Mouse (Mus musculus): ENCODE results near the gene Fgf10. TPM values are rescaled to one million over a fixed set of nuclear protein-coding genes. Genes with fewer than 3 reads are reported as not detected.
A peak's percentile ranks its signal among the peaks of the same experiment; 100 is the strongest.

Fgf10 gene
- total and polyA plus RNA-seq, 3 experiments, result not detected

DNA sequence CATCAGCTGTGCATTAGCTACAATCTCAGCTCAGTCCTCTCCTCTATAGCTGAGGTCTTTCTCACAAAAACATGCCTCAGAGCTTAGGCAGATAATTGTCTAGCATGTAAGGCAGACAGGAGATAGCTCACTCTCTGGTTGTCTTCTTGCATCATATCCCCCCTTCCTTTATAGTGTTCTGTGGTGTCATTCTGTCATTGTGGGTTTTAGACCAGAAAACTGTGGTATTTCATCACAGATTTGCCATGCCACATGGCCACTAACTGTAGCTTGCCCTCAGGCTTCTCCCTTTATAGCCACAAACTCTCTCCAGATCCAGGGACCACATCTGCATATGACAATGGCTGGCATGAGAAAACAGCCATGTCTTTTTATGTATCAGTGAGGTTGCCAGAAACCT, 34.1 kb downstream of the Fgf10 start:
- Histone ChIP-seq H3K9ac (ENCODE audit: control insufficient read depth, low read depth, low read length, poor library complexity, severe bottlenecking) (no peak overlapping the region), H3K9me3 (replicated peaks; ENCODE audit: insufficient read depth, low read length) (no peaks in the 10 kb centered on the region), H3K4me3 (ENCODE audit: control insufficient read depth in 1 of 2, insufficient read depth in 1 of 2, low read depth in 2 of 2, low read length in 2 of 2) (no peak overlapping the region), H3K36me3 (ENCODE audit: control insufficient read depth in 1 of 2, insufficient read depth in 2 of 2, low read length in 2 of 2) (no peaks in the 10 kb centered on the region), H3K27ac (ENCODE audit: control insufficient read depth, low read depth, low read length) (no peak overlapping the region), H3K4me1 (ENCODE audit: control insufficient read depth in 1 of 2, insufficient read depth in 2 of 2, low read length in 2 of 2) (no peaks in the 10 kb centered on the region), H3K27me3 (ENCODE audit: control insufficient read depth in 1 of 2, insufficient read depth in 2 of 2, low read length in 2 of 2) (no peaks in the 10 kb centered on the region), H3K79me2 (ENCODE audit: control insufficient read depth, insufficient read depth, low read length, poor library complexity) (no peaks in the 10 kb centered on the region)
- TF ChIP-seq CHD2 (IDR thresholded peaks at IDR 0.05; ENCODE audit: low read length) (no peak), NELFE (IDR thresholded peaks at IDR 0.05; ENCODE audit: low read depth, low read length) (no peak), UBTF (IDR thresholded peaks at IDR 0.05; ENCODE audit: borderline replicate concordance, insufficient read depth, low read depth, low read length) (no peak), HCFC1 (IDR thresholded peaks at IDR 0.05; ENCODE audit: low read depth, low read length) (no peak), GABPA (IDR thresholded peaks at IDR 0.05; ENCODE audit: low read depth, low read length) (no peak), TBP (IDR thresholded peaks at IDR 0.05; ENCODE audit: low read depth, low read length) (no peak), E2F4 (IDR thresholded peaks at IDR 0.05; ENCODE audit: borderline replicate concordance, low read depth, low read length) (no peak)
- no peak for DNase-seq (ENCODE audit: low read depth, low spot score)

- Histone ChIP-seq H3K27ac (ENCODE audit: control insufficient read depth, low read depth, low read length) (no peak overlapping the region), H3K9me3 (replicated peaks; ENCODE audit: insufficient read depth, low read length) (no peaks in the 10 kb centered on the region), H3K4me1 (ENCODE audit: control insufficient read depth in 1 of 2, insufficient read depth in 2 of 2, low read length in 2 of 2) (peaks cover 0 to 7% of the 10 kb centered on the region in 2 experiments; a peak in 2 of 4 replicates), H3K9ac (ENCODE audit: control insufficient read depth, low read depth, low read length, poor library complexity, severe bottlenecking) (no peak overlapping the region), H3K36me3 (ENCODE audit: control insufficient read depth in 1 of 2, insufficient read depth in 2 of 2, low read length in 2 of 2) (peaks cover 0 to 5% of the 10 kb centered on the region in 2 experiments; a peak in 2 of 4 replicates), H3K4me3 (ENCODE audit: control insufficient read depth in 1 of 2, insufficient read depth in 1 of 2, low read depth in 2 of 2, low read length in 2 of 2) (no peak overlapping the region), H3K79me2 (ENCODE audit: control insufficient read depth, insufficient read depth, low read length, poor library complexity) (no peaks in the 10 kb centered on the region), H3K27me3 (ENCODE audit: control insufficient read depth in 1 of 2, insufficient read depth in 2 of 2, low read length in 2 of 2) (no peaks in the 10 kb centered on the region)
- DNase-seq (ENCODE audit: low read depth, low spot score), result no peak
- TF ChIP-seq SIN3A (IDR thresholded peaks at IDR 0.05; ENCODE audit: low read length) (no peak), POLR2AphosphoS2 (IDR thresholded peaks at IDR 0.05; ENCODE audit: low read length) (no peak), BHLHE40 (IDR thresholded peaks at IDR 0.05; ENCODE audit: borderline replicate concordance, low read depth, low read length) (no peak), CTCF (IDR thresholded peaks at IDR 0.05 in 2 of 3, conservative IDR thresholded peaks at IDR 0.05 in 1 of 3; ENCODE audit: control insufficient read depth in 1 of 3, insufficient read depth in 1 of 3, low read depth in 2 of 3, low read length in 3 of 3, poor library complexity in 1 of 3, severe bottlenecking in 1 of 3) (no peak), ETS1 (IDR thresholded peaks at IDR 0.05; ENCODE audit: low read depth, low read length) (no peak)
Measured at GRCm38 (mm10) chr13:118705716-118706115, 36.1 kb downstream of the Fgf10 start.

DNA sequence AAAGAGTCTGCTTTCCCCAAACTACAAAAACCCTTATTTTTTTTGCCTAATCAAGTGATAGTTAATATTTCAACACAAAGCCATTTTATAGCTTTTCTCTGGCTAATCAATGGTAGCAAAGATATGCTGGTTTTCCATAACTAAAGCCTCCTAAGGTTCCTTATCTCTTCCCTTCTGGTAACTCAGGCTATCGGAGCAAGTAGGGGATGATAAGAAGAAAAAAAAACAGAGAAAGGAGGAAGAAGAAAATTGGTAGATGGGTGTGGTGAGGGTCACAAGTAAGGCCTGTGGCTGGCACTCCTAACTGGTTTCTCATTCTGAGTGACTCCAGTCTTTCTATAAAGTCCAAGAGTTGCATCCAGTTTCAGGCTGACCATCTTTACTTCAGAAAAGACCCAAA, 40.3 kb downstream of the Fgf10 start:
- Histone ChIP-seq H3K27ac (ENCODE audit: control insufficient read depth, low read depth, low read length) (no peak overlapping the region), H3K4me3 (ENCODE audit: control insufficient read depth in 1 of 2, insufficient read depth in 1 of 2, low read depth in 2 of 2, low read length in 2 of 2) (no peak overlapping the region), H3K36me3 (ENCODE audit: control insufficient read depth in 1 of 2, insufficient read depth in 2 of 2, low read length in 2 of 2) (peaks cover 0 to 5% of the 10 kb centered on the region in 2 experiments; a peak in 2 of 4 replicates), H3K79me2 (ENCODE audit: control insufficient read depth, insufficient read depth, low read length, poor library complexity) (no peaks in the 10 kb centered on the region), H3K4me1 (ENCODE audit: control insufficient read depth in 1 of 2, insufficient read depth in 2 of 2, low read length in 2 of 2) (peaks cover 0 to 7% of the 10 kb centered on the region in 2 experiments; a peak in 2 of 4 replicates), H3K9me3 (replicated peaks; ENCODE audit: insufficient read depth, low read length) (no peaks in the 10 kb centered on the region), H3K27me3 (ENCODE audit: control insufficient read depth in 1 of 2, insufficient read depth in 2 of 2, low read length in 2 of 2) (no peaks in the 10 kb centered on the region), H3K9ac (ENCODE audit: control insufficient read depth, low read depth, low read length, poor library complexity, severe bottlenecking) (no peak overlapping the region)
- DNase-seq (ENCODE audit: low read depth, low spot score), result no peak
- TF ChIP-seq EP300 (IDR thresholded peaks at IDR 0.05; ENCODE audit: low read depth in 1 of 2, low read length in 2 of 2), result peak in 1 of 2 experiments; percentile 62; a peak in 1 of 4 replicates
- TF ChIP-seq ZMIZ1 (IDR thresholded peaks at IDR 0.05; ENCODE audit: low read depth, low read length), result no peak
- TF ChIP-seq ZNF384 (IDR thresholded peaks at IDR 0.05; ENCODE audit: low read depth, low read length), result peak; percentile 85
- TF ChIP-seq POLR2A (IDR thresholded peaks at IDR 0.05; ENCODE audit: control insufficient read depth in 1 of 2, insufficient read depth in 1 of 2, low read depth in 1 of 2, low read length in 2 of 2, poor library complexity in 1 of 2), result no peak
- peak; percentile 44; the same call in 1 of the 2 replicates for TF ChIP-seq TCF12 (IDR thresholded peaks at IDR 0.05; ENCODE audit: low read depth, low read length)
- TF ChIP-seq GATA1 (IDR thresholded peaks at IDR 0.05; ENCODE audit: low read depth, low read length), result peak; percentile 66
